In genomic region chr17:45972405-45972804, GRCm38 (mm10) we compare ENCODE assay signal across 21 mouse cellular contexts. TPM values are rescaled to one million over a fixed set of nuclear protein-coding genes. Genes with fewer than 3 reads are reported as not detected.
DNase-seq lines count a peak whose midpoint lies in the region; ATAC-seq and TF ChIP-seq lines count a peak whose summit lies in the region.
"Had no signal": no experiment of that assay in that cellular context is flagged by ENCODE, and none has a peak within 500 bp of the region (broad histone marks: within the 10 kb centered on the region; RNA-seq: fewer than 3 reads in every experiment).

No protein-coding gene starts in this region.

- 44% methylated on average over 7 of the region's 7 CpGs for WGBS in lung, postnatal 0 days
- 71% methylated on average over 7 of the region's 7 CpGs for WGBS in lung, adult 2 months
- 58% methylated on average over 7 of the region's 7 CpGs for WGBS in intestine, embryonic 16.5 days
- WGBS in liver, embryonic 15.5 days (ENCODE audit: insufficient replicate concordance) = 66% methylated on average over 7 of the region's 7 CpGs
- 57% methylated on average over 7 of the region's 7 CpGs for WGBS in stomach, postnatal 0 days

- 0 out of 2 replicates have a peak overlapping the region, but pooled peaks have one; percentile 19 for H3K4me2 ChIP-seq in lung, postnatal 0 days (replicated peaks; ENCODE audit: low read depth, low read length)
- no peak overlapping the region for H3K4me2 ChIP-seq in intestine, embryonic 16.5 days (ENCODE audit: low read depth, low read length)
- H3K4me2 ChIP-seq in liver, embryonic 15.5 days = peak overlapping the region; percentile 5; the same call in 1 of the 2 replicates
- H3K4me2 ChIP-seq in stomach, postnatal 0 days (replicated peaks; ENCODE audit: low read depth) = no peak overlapping the region; the same call in 1 of the 2 replicates
- H3K4me2 ChIP-seq: heart, embryonic 12.5 days; hindbrain, embryonic 12.5 days had no signal

- no peaks in the 10 kb centered on the region for H3K27me3 ChIP-seq in lung, postnatal 0 days (replicated peaks; ENCODE audit: insufficient read depth, low read length)
- no peaks in the 10 kb centered on the region for H3K27me3 ChIP-seq in intestine, embryonic 16.5 days (replicated peaks; ENCODE audit: control insufficient read depth, insufficient read depth, low read length)
- H3K27me3 ChIP-seq in liver, embryonic 15.5 days = no peaks in the 10 kb centered on the region
- no peaks in the 10 kb centered on the region for H3K27me3 ChIP-seq in stomach, postnatal 0 days (ENCODE audit: control insufficient read depth, insufficient read depth, low read length)
- H3K27me3 ChIP-seq: heart, embryonic 12.5 days; hindbrain, embryonic 12.5 days; Patski had no signal

- no peaks in the 10 kb centered on the region for H3K9me3 ChIP-seq in lung, postnatal 0 days (ENCODE audit: low read length)
- H3K9me3 ChIP-seq in intestine, embryonic 16.5 days (ENCODE audit: control insufficient read depth, low read length) = no peaks in the 10 kb centered on the region
- no peaks in the 10 kb centered on the region for H3K9me3 ChIP-seq in liver, embryonic 15.5 days (replicated peaks)
- H3K9me3 ChIP-seq in stomach, postnatal 0 days (ENCODE audit: control insufficient read depth, low read length) = no peaks in the 10 kb centered on the region
- H3K9me3 ChIP-seq: forebrain, embryonic 10.5 days; heart, embryonic 12.5 days; hindbrain, embryonic 12.5 days had no signal

- peak; percentile 18 for ATAC-seq in lung, postnatal 0 days
- peak; percentile 26; the same call in 1 of the 2 replicates for ATAC-seq in intestine, embryonic 16.5 days
- ATAC-seq in liver, embryonic 15.5 days (ENCODE audit: insufficient read depth) = no peak
- ATAC-seq in stomach, postnatal 0 days (ENCODE audit: low FRiP score, low TSS enrichment) = peak; percentile 56
- no peak for ATAC-seq in activated CD4-positive, CD25-positive, alpha-beta regulatory T cell, adult 4 months
- ATAC-seq: inflammation-experienced regulatory T-cells, adult 6 months; Patski had no signal

- TF ChIP-seq POLR2A in lung, adult 2 months (IDR thresholded peaks at IDR 0.05; ENCODE audit: borderline replicate concordance, extremely low read depth, low read depth, low read length) = no peak

- TF ChIP-seq EP300 in lung, postnatal 0 days (IDR thresholded peaks at IDR 0.05) = 0 out of 2 replicates have a peak, but pooled peaks have one; percentile 27
- TF ChIP-seq EP300 in stomach, postnatal 0 days (optimal IDR thresholded peaks at IDR 0.05) = no peak

- peaks cover 3% of the 10 kb centered on the region; the same call in 1 of the 2 replicates for H3K4me1 ChIP-seq in lung, postnatal 0 days (ENCODE audit: insufficient read depth, low read depth, low read length)
- 0 out of 2 replicates have a peak, but pooled peaks cover 2% of the 10 kb centered on the region for H3K4me1 ChIP-seq in lung, adult 2 months (ENCODE audit: control insufficient read depth, insufficient read depth, low read length)
- H3K4me1 ChIP-seq in intestine, embryonic 16.5 days (ENCODE audit: control insufficient read depth, insufficient read depth, low read length) = peaks cover 21% of the 10 kb centered on the region
- H3K4me1 ChIP-seq in liver, embryonic 15.5 days (replicated peaks) = peaks cover 48% of the 10 kb centered on the region
- 0 out of 2 replicates have a peak, but pooled peaks cover 5% of the 10 kb centered on the region for H3K4me1 ChIP-seq in stomach, postnatal 0 days (replicated peaks; ENCODE audit: control insufficient read depth, insufficient read depth)
- H3K4me1 ChIP-seq: hindbrain, embryonic 12.5 days had no signal

- H3K4me3 ChIP-seq in lung, postnatal 0 days (ENCODE audit: low read depth, low read length) = no peak overlapping the region
- H3K4me3 ChIP-seq in lung, adult 2 months (replicated peaks; ENCODE audit: extremely low read depth, low read depth, low read length) = no peak overlapping the region
- no peak overlapping the region for H3K4me3 ChIP-seq in intestine, embryonic 16.5 days (ENCODE audit: low read length)
- H3K4me3 ChIP-seq in liver, embryonic 15.5 days (replicated peaks) = no peak overlapping the region
- H3K4me3 ChIP-seq in stomach, postnatal 0 days (ENCODE audit: low read depth, low read length) = no peak overlapping the region
- H3K4me3 ChIP-seq: forebrain, embryonic 10.5 days; heart, embryonic 12.5 days; hindbrain, embryonic 12.5 days; left cerebral cortex, adult 2 months had no signal

- H3K27ac ChIP-seq in lung, postnatal 0 days (ENCODE audit: low read length) = peak overlapping the region; percentile 86
- H3K27ac ChIP-seq in intestine, embryonic 16.5 days (ENCODE audit: low read length) = peak overlapping the region; percentile 68
- H3K27ac ChIP-seq in liver, embryonic 15.5 days (replicated peaks) = peak overlapping the region; percentile 31
- H3K27ac ChIP-seq in stomach, postnatal 0 days (replicated peaks) = peak overlapping the region; percentile 79
- H3K27ac ChIP-seq: forebrain, embryonic 10.5 days; hindbrain, embryonic 12.5 days; left cerebral cortex, adult 2 months had no signal

- no peak overlapping the region for H3K9ac ChIP-seq in lung, postnatal 0 days (replicated peaks; ENCODE audit: low read depth)
- no peak overlapping the region for H3K9ac ChIP-seq in intestine, embryonic 16.5 days (ENCODE audit: low read depth, low read length)
- H3K9ac ChIP-seq in liver, embryonic 15.5 days = no peak overlapping the region
- H3K9ac ChIP-seq in stomach, postnatal 0 days (ENCODE audit: low read length) = no peak overlapping the region
- H3K9ac ChIP-seq: heart, embryonic 12.5 days; hindbrain, embryonic 12.5 days; liver, embryonic 14.5 days had no signal

- no peaks in the 10 kb centered on the region for H3K36me3 ChIP-seq in lung, postnatal 0 days (ENCODE audit: insufficient read depth, low read length)
- H3K36me3 ChIP-seq in intestine, embryonic 16.5 days (ENCODE audit: control insufficient read depth, insufficient read depth, low read length) = no peaks in the 10 kb centered on the region
- H3K36me3 ChIP-seq in liver, embryonic 15.5 days (replicated peaks) = no peaks in the 10 kb centered on the region
- no peaks in the 10 kb centered on the region for H3K36me3 ChIP-seq in stomach, postnatal 0 days (ENCODE audit: control insufficient read depth, insufficient read depth, low read length)
- H3K36me3 ChIP-seq: forebrain, embryonic 10.5 days; heart, embryonic 12.5 days; hindbrain, embryonic 12.5 days had no signal

- TF ChIP-seq CTCF in lung, postnatal 0 days (IDR thresholded peaks at IDR 0.05) = no peak
- TF ChIP-seq CTCF in lung, adult 2 months (IDR thresholded peaks at IDR 0.05; ENCODE audit: insufficient read depth, low read length) = no peak
- no peak for TF ChIP-seq CTCF in stomach, postnatal 0 days (IDR thresholded peaks at IDR 0.05; ENCODE audit: low read depth)

- DNase-seq in lung, postnatal 0 days (ENCODE audit: low spot score) = peak; percentile 68
- DNase-seq in lung, adult 2 months = no peak
- DNase-seq in stomach, postnatal 0 days (ENCODE audit: low spot score) = no peak
- DNase-seq in retina, embryonic 14.5 days (ENCODE audit: low spot score) = no peak
- DNase-seq: adrenal gland, postnatal 14 days; cerebellum, adult 11 months; cerebellum, postnatal 36 days; heart, postnatal 14 days; left cerebral cortex, postnatal 4 days; right cerebral cortex, postnatal 25 days; thymus, postnatal 14 days had no signal

RNA-seq across cellular contexts. Expression of gene Vegfa, which starts 59.8 kb away (rescaled TPM):
- polyA plus RNA-seq in lung, postnatal 0 days (2015; fragmentation: Nextera tagmentation; extraction: Ambion mirVana) = 21.4 and 31.9 TPM in 2 replicates
- 1,228 and 1,453 TPM in 2 replicates for polyA plus RNA-seq in lung, adult 2 months (2012; rRNA removed)
- polyA plus RNA-seq in intestine, embryonic 16.5 days (2015; fragmentation: Nextera tagmentation; extraction: Ambion mirVana) = 2.7 and 3.3 TPM in 2 replicates
- polyA plus RNA-seq in liver, embryonic 15.5 days (2015; fragmentation: Nextera tagmentation; extraction: Ambion mirVana) = 1.2 and 1.4 TPM in 2 replicates
- 2.4 and 3.1 TPM in 2 replicates for polyA plus RNA-seq in stomach, postnatal 0 days (2015; fragmentation: Nextera tagmentation; extraction: Ambion mirVana)
- not detected for polyA plus RNA-seq in activated CD4-positive, CD25-positive, alpha-beta regulatory T cell, adult 4 months (2017; shearing (Covaris generic))
- polyA plus RNA-seq: inflammation-experienced regulatory T-cells, adult 6 months had no signal

Comparison
In these comparisons a context has a peak if more than half of its experiments do, and no peak if none do; other contexts are left out.
1. RNA of gene Vegfa, which starts 59.8 kb away (polyA plus RNA-seq): 1,228 to 1,453 TPM in lung, adult 2 months; 21.4 to 31.9 TPM in lung, postnatal 0 days, 2.4 to 3.1 TPM in stomach, postnatal 0 days, 2.7 to 3.3 TPM in intestine, embryonic 16.5 days, 1.2 to 1.4 TPM in liver, embryonic 15.5 days and not detected in activated CD4-positive, CD25-positive, alpha-beta regulatory T cell, adult 4 months; every median in the first group is over 10 times any median in the second.
2. ATAC-seq: peak in lung, postnatal 0 days (single experiment), intestine, embryonic 16.5 days (single experiment) and stomach, postnatal 0 days (single experiment); none in liver, embryonic 15.5 days (single experiment) and activated CD4-positive, CD25-positive, alpha-beta regulatory T cell, adult 4 months (single experiment).
3. H3K27ac ChIP-seq: peak in every context shown above with its lines; median percentile 86 in lung, postnatal 0 days; 79 in stomach, postnatal 0 days; 68 in intestine, embryonic 16.5 days; 31 in liver, embryonic 15.5 days.
4. H3K4me2 ChIP-seq: peak in lung, postnatal 0 days (single experiment) and liver, embryonic 15.5 days (single experiment); none in intestine, embryonic 16.5 days (single experiment) and stomach, postnatal 0 days (single experiment).